Mouse (Mus musculus) heart, embryonic 14.5 days (tissue): ENCODE measurements around the gene Ak4. TPM values are rescaled to one million over a fixed set of nuclear protein-coding genes. Genes with fewer than 3 reads are reported as not detected.
A peak's percentile ranks its signal among the peaks of the same experiment; 100 is the strongest.
"Not testable (repeated sequence)": the region's sequence is repeated elsewhere in the genome, so short reads cannot be mapped to it uniquely, and the experiment has no call there.

Experiments used
- ATAC-seq: fragments of 200-750 bp; cut with Nextera tagmentation; 2 replicates; pipeline ENCODE4 v1.8.0; 2017; ENCODE audit warnings: low read depth, moderate TSS enrichment; ENCODE audit not compliant: insufficient number of reproducible peaks, insufficient read depth, low FRiP score
- H3K27ac ChIP-seq, 2 experiments: fragments of 200-500 bp in 1 of 2; fragments of 300-500 bp in 1 of 2; sonication (generic) in 1 of 2; replicated peaks in 1 of 2; 2 replicates each; pipeline ENCODE4 v1.5.1; 2012 to 2014; ENCODE audit warnings: low read depth in 2 of 2, low read length in 2 of 2, control low read depth in 1 of 2, mild to moderate bottlenecking in 1 of 2, mixed read lengths in 1 of 2; ENCODE audit not compliant: control insufficient read depth in 1 of 2, insufficient read depth in 1 of 2
- H3K27me3 ChIP-seq: fragments of 300-500 bp; sonication (generic); 2 replicates; pipeline ENCODE4 v1.6.1; 2014; ENCODE audit warnings: mild to moderate bottlenecking, low read length, control low read depth; ENCODE audit not compliant: control insufficient read depth, insufficient read depth
- H3K36me3 ChIP-seq: fragments of 300-500 bp; sonication (generic); 2 replicates; pipeline ENCODE4 v1.6.1; 2014; ENCODE audit warnings: mild to moderate bottlenecking, control low read depth, low read length, mixed read lengths; ENCODE audit not compliant: control insufficient read depth, insufficient read depth
- H3K4me1 ChIP-seq, 2 experiments: fragments of 200-500 bp in 1 of 2; fragments of 300-500 bp in 1 of 2; sonication (generic) in 1 of 2; 2 replicates each; pipeline ENCODE4 v1.6.1; 2012 to 2014; ENCODE audit warnings: low read length in 2 of 2, control low read depth in 1 of 2, mixed read lengths in 1 of 2; ENCODE audit not compliant: control insufficient read depth in 2 of 2, insufficient read depth in 2 of 2
- H3K4me2 ChIP-seq: fragments of 300-500 bp; sonication (generic); 2 replicates; pipeline ENCODE4 v1.6.1; 2014; ENCODE audit warnings: mild to moderate bottlenecking, low read length
- H3K4me3 ChIP-seq, 2 experiments: fragments of 200-500 bp in 1 of 2; fragments of 300-500 bp in 1 of 2; sonication (generic) in 1 of 2; 2 replicates each; pipeline ENCODE4 v1.5.1; 2012 to 2014; ENCODE audit warnings: low read length in 2 of 2, mild to moderate bottlenecking in 2 of 2, control low read depth in 1 of 2, low read depth in 1 of 2, moderate library complexity in 1 of 2; ENCODE audit not compliant: control insufficient read depth in 1 of 2, insufficient read depth in 1 of 2
- H3K9ac ChIP-seq: fragments of 300-500 bp; sonication (generic); 2 replicates; pipeline ENCODE4 v1.6.1; 2014; ENCODE audit warnings: mild to moderate bottlenecking, low read length
- H3K9me3 ChIP-seq: fragments of 300-500 bp; sonication (generic); 2 replicates; pipeline ENCODE4 v1.6.1; 2016; ENCODE audit warnings: low read length, control low read depth; ENCODE audit not compliant: control insufficient read depth
- WGBS: fragments of 180-500 bp; shearing (Covaris S2); extraction: QIAGEN DNeasy Blood & Tissue Kit; methylation state at CpG from one replicate; pipeline ENCODE4 v1.1.7; 2014; 5-methylcytosine and 5-hydroxymethylcytosine counted together
- polyA plus RNA-seq: library from polyadenylated mRNA; unstranded; fragments of >200 nt; fragmentation: Nextera tagmentation; extraction: Ambion mirVana; gene quantifications from 2 replicates; pipeline ENCODE4 v1.2.1, GENCODE M21; 2014

Ak4 gene
- polyA plus RNA-seq, 1 experiment from 2014 or later, result 8.3 TPM

DNA sequence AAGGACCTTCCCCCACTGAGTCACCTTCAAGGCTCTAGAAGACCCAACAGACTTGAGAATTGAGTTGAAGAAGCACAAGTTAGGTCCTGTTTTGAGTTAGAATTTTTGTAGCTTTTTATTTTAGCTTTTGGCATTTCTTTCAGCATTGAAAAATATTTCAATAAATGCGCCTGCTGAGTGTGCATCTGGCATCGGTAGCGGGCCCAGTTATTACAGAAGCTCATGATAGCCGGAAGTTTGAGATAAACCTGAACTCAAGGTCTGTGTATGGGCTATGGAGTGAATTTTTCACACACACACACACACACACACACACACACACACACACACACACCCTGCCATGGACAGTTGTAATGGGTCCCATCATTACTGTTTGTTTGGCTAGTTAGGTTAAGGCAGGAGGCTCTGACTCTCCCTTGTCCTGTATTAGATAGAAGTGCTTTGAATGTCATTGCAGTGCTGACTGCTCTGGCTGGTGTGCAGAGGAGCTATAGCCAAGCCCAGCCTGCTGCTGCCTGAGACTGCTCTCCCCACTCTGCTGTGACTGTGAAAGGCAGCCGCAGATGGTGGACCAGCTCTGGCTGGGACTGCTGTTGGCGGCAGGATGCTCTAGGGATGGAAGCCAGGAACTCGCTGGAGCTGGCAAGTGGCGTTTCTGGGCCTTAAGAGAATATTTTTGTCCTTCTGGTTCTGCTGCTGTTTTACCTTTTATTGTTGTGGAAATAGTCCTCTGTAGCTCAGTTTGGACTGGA lies 17.9 kb downstream of the Ak4 start:
- H3K9me3 ChIP-seq, result no peaks in the 10 kb centered on the region
- H3K9ac ChIP-seq, result peak overlapping the region; percentile 28
- peak overlapping the region; percentile 59 to 78 for H3K27ac ChIP-seq
- H3K4me2 ChIP-seq, result peak overlapping the region; percentile 54; the same call in 1 of the 2 replicates
- WGBS, result 42% methylated on average over 8 of the region's 8 CpGs
- ATAC-seq, result peak; percentile 64
- no peak overlapping the region for H3K4me3 ChIP-seq
- no peaks in the 10 kb centered on the region for H3K27me3 ChIP-seq
- peaks cover 6% of the 10 kb centered on the region; the same call in 1 of the 2 replicates for H3K36me3 ChIP-seq
- H3K4me1 ChIP-seq, result peaks cover 39 to 60% of the 10 kb centered on the region in 2 experiments

DNA sequence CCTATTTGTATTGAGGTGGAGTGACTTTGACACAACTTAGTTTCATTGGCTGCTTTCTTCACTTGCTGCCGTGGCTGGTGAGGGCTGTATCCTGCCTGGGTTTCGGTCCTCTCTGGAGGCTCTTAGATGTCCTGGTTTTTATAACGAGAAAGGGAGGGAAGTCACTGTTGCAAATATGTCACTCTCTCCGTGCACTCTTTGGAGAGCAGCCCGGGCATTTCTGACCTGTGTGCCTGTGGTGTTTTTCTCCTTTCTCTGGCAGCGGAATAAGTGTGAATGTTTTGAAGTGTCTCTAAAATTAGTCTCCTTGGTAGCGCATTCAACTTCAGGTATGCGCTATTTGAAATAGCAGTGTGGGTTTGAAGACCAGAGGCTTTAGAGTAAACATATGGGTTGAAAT lies 19.2 kb downstream of the Ak4 start:
- no peaks in the 10 kb centered on the region for H3K27me3 ChIP-seq
- H3K9ac ChIP-seq, result peak overlapping the region; percentile 35; the same call in 1 of the 2 replicates
- no peaks in the 10 kb centered on the region for H3K9me3 ChIP-seq
- H3K36me3 ChIP-seq, result peaks cover 6% of the 10 kb centered on the region; the same call in 1 of the 2 replicates
- H3K4me3 ChIP-seq, result no peak overlapping the region
- ATAC-seq, result peak; percentile 31; the same call in 1 of the 2 replicates
- H3K4me2 ChIP-seq, result peak overlapping the region; percentile 54
- peaks cover 37 to 57% of the 10 kb centered on the region in 2 experiments for H3K4me1 ChIP-seq
- WGBS, result 8% methylated on average over 8 of the region's 8 CpGs
- H3K27ac ChIP-seq, result peak overlapping the region; percentile 78 to 94

DNA sequence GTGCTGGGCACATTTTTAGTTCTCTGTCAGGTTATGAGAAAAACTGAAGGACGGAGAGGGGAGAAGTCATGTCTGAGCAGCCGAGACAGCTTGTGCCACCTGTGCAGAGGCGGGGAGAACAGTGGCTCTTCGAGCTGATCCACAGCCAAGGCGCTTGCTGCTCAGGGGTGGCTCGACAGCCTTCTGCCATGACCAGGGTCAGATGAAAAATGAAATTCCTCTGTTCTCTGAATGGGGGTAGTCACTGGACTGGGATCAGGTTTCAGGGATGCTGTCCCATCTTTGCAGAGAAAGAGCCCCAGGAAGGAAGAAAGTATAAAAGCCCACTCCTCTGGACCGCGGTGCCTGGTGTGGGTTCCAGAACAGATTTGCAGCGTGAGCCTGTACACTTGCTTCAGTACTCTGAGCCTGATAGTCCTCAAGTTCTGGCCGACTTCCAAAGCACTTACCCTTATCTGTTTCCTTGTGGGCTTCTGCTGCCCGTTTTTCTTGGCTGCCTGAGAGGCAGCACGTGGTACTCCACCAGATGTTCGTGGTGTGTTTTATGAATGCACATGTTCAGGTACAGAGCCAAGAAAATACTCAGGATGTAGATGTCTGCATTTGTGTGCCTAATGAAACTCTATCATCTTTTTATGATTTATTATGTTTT lies 20.8 kb downstream of the Ak4 start:
- Histone ChIP-seq H3K4me1 (peaks cover 40 to 68% of the 10 kb centered on the region in 2 experiments), H3K27me3 (no peaks in the 10 kb centered on the region), H3K27ac (peak overlapping the region; percentile 76 to 78), H3K9ac (peak overlapping the region; percentile 39; the same call in 1 of the 2 replicates), H3K9me3 (no peaks in the 10 kb centered on the region), H3K36me3 (no peaks in the 10 kb centered on the region), H3K4me2 (peak overlapping the region; percentile 55), H3K4me3 (no peak overlapping the region)
- peak; percentile 79 for ATAC-seq
- WGBS, result 6% methylated on average over 13 of the region's 13 CpGs

GRCm38 (mm10) chr4:101442791-101443190 lies 23.7 kb downstream of the Ak4 start:
- Histone ChIP-seq H3K4me1 (peaks cover 24 to 59% of the 10 kb centered on the region in 2 experiments), H3K4me3 (no peak overlapping the region), H3K27me3 (no peaks in the 10 kb centered on the region), H3K4me2 (no peak overlapping the region), H3K27ac (no peak overlapping the region), H3K9me3 (no peaks in the 10 kb centered on the region), H3K36me3 (peaks cover under 1% of the 10 kb centered on the region; the same call in 1 of the 2 replicates), H3K9ac (no peak overlapping the region)
- WGBS, result 48% methylated on average over 2 of the region's 2 CpGs
- ATAC-seq, result no peak

- Histone ChIP-seq H3K4me1 (peaks cover 19 to 55% of the 10 kb centered on the region in 2 experiments), H3K27me3 (no peaks in the 10 kb centered on the region), H3K4me2 (no peak overlapping the region), H3K9me3 (no peaks in the 10 kb centered on the region), H3K36me3 (peaks cover 7% of the 10 kb centered on the region; the same call in 1 of the 2 replicates), H3K27ac (no peak overlapping the region), H3K4me3 (no peak overlapping the region), H3K9ac (no peak overlapping the region)
- 36% methylated on average over 7 of the region's 7 CpGs for WGBS
- no peak for ATAC-seq
Measured at GRCm38 (mm10) chr4:101443419-101443991, 24.4 kb downstream of the Ak4 start.

- WGBS, result 77% methylated on average over 4 of the region's 4 CpGs
- H3K4me1 ChIP-seq, result peaks cover 16 to 57% of the 10 kb centered on the region in 2 experiments
- no peak overlapping the region for H3K4me3 ChIP-seq
- H3K9ac ChIP-seq, result no peak overlapping the region
- H3K27ac ChIP-seq, result no peak overlapping the region
- ATAC-seq, result no peak
- peaks cover 9% of the 10 kb centered on the region; the same call in 1 of the 2 replicates for H3K36me3 ChIP-seq
- no peaks in the 10 kb centered on the region for H3K9me3 ChIP-seq
- H3K4me2 ChIP-seq, result no peak overlapping the region
- no peaks in the 10 kb centered on the region for H3K27me3 ChIP-seq
Measured at GRCm38 (mm10) chr4:101445660-101446059, 26.6 kb downstream of the Ak4 start.

DNA sequence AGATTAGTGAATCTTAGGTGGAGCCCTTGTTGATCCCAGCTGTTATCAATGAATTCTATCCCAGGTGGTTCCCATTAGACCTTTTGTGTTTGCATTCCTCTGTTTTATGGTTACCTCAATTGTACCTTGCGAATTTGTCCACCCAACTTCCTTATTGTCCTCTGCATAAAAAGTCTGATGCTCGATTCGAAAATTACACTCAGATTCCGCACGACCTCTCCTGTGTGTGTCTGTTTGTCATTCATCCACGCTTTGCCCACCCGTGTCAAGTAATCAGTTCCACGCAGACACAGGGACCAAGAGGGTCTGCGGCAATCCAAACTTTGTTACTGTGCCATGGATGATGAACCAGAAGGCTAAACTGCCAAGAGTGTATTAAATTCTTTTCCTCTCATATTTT lies 27.5 kb downstream of the Ak4 start:
- not testable (repeated sequence) for H3K27ac ChIP-seq, H3K4me3 ChIP-seq, H3K9ac ChIP-seq, H3K4me2 ChIP-seq, H3K27me3 ChIP-seq, ATAC-seq, H3K9me3 ChIP-seq, H3K36me3 ChIP-seq
- 96% methylated on average over 9 of the region's 9 CpGs for WGBS
- peaks cover 11 to 56% of the 10 kb centered on the region in 2 experiments for H3K4me1 ChIP-seq
